Mouse (Mus musculus) kidney, postnatal 25 days (tissue): ENCODE measurements at regions not wholly inside any gene's neighbourhood (a gene's known extent, or its start where the extent isn't known, plus 50 kb on each side); places are given as distances from the start of the nearest gene placed in this dataset.

Experiments used
- DNase-seq, 2 experiments: peaks; one replicate each; pipeline ENCODE4 v3.0.0; 2021; ENCODE audit warnings: mixed read lengths in 2 of 2

DNA sequence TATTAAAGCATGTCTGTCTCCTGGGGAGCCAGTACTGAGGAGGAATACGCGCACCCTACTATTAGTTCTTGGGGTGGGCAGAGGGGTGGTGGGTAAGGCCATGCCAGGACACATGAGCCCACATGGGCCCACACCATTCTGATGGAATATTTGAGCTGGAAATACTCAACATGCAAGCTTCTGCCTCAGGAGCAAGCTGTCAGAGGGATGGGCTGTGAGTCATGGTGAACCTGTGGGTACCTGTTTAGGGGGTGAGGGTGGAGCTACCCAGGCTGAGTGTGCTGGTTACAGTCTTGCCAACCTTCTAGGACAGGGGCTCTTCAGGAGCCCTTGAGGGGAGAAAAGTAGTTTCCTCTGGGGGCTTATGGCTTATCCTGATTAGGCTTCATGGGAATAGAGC lies 264.9 kb downstream of the Bcl11a start:
- no peak for DNase-seq

DNA sequence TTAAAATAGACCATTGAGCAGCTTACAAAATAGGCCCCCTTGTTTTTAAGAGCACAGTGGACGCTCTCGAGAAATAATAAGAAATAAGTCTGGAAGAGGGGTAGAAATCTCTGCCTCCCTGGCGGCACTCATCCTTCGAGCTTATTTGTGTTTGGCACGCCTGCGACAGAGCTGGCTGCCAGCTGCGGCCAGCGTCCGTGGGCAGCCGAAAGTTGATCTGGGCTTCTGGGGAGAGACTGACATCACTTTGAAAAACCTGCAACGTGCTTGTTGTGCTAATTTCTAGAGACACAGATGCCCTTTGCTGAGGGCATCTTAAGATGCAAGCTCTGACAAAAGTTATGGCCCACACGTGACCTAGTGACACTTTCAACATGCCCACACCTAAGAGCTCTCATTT lies 269.4 kb downstream of the Bcl11a start:
- no peak for DNase-seq

DNA sequence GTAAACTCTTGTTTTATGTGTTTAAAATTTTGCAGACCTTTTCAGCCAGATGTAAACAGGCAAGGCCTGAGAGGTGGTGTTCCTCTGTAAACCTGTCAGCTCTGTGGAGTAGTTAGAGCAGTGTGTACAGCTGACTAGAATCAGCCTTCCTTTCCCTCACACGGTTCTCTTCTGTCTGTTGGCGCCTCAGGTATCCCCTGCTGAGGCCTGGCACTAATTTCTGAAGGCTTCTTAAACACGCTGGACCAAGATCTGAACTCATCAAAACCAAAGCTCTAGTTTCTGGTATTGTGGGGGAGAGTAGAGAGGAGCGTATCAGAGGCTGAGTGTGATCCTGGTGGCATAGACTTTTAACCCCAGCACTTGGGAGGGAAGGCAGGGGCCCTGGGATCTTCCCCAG lies 270.9 kb downstream of the Bcl11a start:
- no peak for DNase-seq

DNA sequence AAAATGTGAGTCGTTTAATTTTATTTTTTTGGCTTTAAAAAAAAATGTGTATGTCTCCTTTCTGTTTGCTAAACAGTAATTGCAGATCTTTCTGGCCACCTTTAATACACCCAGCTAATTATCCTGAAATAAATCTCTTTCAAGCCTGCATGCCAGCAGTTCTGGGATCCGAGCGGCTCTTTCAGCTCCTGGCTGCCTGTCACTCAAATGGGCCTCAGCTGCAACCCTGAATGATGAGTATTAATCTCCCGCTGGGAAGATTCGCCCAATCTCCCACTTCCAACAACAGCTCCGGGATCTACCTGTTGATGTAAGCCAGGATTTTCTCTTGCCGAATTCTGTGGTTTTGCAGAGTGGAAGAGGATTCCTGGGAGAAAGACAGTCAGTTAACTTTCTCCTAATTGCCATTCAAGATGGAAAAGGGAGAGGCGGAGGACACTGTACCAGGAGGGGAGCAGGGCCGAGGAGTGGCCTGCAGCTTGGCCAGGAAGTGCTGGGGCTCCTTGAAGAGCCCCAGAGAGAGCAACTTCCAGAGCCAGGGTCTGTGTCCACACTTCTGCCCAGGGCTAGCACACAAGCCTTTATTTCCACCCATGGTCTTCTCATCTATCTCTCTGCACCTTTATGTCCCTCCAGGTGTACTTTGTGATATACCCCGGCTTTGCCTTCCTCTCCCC lies 272.2 kb downstream of the Bcl11a start:
- no peak for DNase-seq

DNA sequence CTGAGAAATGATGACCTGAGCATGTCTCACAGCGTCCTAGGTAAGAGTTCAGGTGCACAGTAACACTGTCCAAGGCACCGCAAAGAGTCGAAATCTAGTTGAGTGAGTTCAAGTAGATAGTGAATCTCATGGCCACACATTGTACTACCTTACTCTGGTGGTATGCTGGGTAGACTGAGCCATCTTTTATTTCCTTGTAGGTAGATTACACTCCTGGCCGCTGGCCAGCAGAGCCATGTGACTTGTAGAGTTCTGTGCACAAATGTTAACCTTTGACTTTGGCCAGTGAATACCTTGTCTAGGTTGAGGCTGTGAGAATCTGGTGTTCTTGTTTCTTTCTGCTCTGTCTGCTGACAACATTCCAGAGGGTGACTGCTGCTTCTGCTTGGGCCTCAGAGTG lies 273.0 kb downstream of the Bcl11a start:
- peak; percentile 42 to 57 for DNase-seq

DNA sequence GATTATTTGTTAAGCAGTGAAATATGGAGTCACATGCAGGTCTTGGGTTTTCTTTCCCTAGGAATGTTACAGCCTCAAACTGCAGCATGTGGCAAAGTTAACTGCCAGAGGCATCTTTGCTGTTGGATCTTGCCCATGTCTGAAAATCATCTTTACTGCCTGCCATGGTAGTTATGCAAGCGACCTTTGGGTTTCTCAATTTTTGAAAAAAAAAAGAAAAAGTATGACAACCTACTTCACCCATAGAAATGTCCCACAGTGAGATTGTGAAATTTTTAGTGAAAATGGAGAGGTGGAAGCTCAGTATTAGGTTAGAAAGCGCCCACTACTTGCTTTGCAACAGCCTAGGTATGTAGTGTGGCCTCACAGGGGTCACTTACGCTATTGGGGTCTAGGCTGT lies 274.2 kb downstream of the Bcl11a start:
- DNase-seq: no peak

DNA sequence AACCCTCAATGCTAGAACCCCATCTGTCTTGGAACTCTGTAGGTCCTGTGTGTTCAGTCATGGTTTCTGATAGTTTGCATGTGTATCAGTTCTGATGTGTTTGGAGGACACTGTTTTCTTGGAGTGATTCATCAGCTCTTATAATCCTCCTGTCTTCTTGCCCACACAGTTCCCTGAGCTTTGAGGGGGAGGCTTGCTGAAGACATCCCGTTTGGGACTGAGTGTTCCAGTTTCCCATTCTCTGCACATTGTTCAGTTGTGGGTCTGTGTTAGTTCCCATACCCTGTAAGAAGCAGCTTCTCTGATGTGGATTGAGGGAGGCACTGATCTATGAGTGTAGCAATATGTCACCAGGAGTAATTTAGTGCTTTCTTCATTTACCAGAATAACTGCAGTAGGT lies 275.2 kb downstream of the Bcl11a start:
- DNase-seq: no peak

DNA sequence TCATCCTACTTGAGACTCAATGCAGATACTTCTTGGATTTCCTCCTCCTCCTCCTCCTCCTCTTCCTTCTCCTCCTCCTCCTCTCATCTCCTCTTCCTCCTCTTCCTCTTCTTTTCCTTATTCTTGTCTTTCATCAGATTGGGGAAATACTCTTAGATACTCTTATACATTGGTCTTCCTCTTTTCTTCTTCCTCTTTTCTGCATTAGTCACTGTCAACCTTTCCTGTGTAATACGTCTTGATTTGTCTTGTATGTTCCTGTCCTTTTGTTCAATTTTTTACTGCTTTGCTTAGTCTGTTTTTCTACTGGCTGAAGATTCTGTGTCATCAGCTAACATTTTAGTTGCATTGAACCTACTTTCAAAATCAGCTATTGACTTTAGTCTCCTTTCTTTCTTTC lies 279.5 kb downstream of the Bcl11a start:
- DNase-seq: no peak

DNA sequence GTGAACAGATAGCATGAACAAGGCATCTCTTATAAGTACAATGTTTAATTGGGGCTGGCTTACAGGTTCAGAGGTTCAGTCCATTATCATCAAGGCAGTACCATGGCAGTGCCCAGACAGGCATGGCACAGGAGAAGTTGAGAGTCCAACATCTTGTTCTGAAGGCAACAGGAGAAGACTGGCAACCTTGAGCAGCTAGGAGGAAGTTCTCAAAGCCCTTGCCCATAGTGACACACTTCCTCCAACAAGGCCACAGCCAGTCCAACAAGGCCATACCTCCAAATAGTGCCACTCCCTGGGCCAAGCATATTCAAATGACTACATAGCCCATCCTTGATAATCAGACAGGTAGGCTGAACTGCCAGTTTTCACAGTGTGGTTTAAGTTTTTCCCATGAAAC lies 281.2 kb downstream of the Bcl11a start:
- no peak for DNase-seq

DNA sequence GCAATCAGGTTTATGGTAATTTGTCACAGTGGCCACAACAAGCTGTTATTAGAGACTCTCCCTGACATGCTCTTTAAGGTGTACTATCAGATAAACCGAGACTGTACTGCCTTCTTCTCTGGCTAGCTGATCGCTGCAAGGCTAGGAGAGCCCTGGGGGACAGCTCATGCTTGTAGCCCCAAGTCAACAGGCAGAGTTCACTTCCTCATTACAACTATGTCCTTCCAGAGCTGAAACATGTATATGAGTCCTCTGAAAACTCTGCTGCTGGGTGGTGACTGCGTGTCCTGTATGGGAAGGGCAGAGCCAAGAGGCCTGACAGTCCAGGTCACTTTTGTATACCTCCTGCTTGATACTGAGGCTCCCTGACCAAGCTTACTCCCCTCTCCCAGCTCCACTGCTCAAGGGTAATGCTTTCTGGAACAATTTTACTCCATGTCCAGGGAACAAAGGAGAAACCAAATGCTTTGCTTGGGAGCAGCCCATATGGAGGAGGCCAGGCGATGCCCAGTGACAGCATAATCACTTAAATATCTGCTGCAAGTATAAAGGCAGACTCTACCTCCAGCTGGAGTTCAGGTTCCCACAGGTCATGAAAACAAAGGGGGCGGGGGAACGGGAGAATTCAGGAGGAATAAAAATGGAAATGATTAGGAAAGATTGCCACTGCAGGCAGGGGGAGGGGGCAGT lies 284.3 kb downstream of the Bcl11a start:
- no peak for DNase-seq

DNA sequence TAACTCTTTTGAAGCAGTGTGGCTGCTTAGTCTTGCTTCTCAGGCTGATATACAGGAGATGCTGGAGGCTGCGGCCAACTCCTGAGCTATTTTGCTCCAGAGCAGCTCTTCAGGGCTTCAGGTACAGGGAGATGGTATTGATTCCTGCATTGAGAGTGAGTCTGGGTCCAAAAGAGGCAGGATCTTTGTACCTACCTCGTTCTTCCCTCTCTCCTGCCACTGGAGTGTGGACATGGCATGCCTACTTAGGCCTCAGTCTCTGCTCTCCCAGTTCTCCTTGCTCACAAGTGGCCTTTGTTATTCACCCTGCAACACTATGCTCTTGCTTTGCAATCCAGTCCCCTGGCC lies 284.8 kb downstream of the Bcl11a start:
- DNase-seq: no peak

DNA sequence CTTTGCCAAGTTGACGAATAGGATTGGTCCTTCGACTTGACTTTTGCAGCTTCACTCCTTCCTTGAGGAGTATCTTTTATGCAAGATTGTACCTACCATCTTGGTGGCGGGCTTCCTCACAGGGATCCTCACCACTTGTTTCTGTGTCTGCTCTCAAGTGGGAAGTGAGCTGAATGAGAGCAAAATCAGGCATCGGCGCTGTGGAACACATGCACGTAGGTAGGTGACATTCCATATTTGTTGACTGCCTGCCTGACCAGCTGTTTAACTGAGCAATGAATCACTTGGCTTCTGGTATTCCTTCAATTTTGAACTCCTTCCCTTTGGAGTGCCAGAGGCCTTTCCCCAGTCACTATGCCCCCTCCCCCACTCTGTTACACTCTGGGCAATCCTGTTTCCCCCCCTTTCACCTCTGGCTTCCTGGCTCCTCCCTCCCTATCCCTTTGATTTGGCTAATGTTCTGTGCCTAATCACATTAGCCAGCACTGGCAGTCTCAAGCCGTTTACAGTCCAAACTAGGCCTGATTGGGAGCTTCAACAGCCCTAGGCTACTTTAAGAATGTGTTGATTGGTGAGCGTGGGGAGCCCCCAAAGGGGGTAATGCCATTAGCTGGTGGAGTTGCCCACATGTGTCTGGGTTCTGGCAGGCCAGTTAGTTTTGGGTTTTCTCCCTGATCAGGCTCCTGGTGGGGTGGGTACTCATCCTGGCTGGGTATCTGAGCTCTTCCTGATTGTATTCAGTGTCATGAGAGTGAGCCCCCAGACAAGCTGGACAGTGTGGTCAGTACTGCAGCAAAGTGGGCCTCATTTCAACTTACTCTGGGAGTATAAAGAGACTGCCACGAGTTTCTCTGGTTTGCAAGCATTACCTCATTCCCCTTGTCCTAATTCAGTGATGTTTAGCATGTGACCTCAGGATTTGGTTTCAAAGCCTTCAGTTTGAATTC lies 285.8 kb downstream of the Bcl11a start:
- DNase-seq: peak in 1 of 2 experiments; percentile 38

DNA sequence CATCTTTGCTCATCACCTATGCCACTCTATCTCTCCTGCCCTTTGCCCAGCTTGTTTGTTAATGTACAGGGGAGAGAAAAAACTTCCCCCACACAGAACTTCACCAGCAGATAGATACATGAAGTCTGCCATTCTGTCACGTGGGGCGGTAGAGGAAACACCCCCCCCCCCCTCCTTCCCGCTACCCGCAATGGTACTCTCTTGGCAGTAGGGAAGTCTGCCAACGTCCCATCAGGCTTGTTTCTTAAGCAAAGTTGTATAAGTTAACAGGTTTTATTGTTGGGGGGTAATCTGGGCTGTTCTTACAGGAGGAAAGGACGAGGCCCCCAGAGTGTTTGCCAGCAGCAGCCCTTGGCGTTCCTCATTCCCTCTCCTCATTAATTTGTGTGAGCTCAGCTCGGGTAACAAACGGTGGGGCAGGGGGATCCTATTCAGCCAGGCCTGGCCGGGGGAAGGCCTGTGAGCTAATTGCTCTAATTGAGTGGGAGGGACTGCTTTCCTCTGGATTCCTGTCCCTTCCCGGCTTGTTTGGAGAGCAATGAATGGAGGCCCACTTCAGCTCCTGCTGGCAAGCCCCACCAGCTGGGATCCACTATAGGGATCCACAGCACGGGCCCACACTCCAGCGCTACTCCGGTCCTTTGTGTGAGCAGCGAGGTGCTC lies 292.5 kb downstream of the Bcl11a start:
- DNase-seq: no peak

DNA sequence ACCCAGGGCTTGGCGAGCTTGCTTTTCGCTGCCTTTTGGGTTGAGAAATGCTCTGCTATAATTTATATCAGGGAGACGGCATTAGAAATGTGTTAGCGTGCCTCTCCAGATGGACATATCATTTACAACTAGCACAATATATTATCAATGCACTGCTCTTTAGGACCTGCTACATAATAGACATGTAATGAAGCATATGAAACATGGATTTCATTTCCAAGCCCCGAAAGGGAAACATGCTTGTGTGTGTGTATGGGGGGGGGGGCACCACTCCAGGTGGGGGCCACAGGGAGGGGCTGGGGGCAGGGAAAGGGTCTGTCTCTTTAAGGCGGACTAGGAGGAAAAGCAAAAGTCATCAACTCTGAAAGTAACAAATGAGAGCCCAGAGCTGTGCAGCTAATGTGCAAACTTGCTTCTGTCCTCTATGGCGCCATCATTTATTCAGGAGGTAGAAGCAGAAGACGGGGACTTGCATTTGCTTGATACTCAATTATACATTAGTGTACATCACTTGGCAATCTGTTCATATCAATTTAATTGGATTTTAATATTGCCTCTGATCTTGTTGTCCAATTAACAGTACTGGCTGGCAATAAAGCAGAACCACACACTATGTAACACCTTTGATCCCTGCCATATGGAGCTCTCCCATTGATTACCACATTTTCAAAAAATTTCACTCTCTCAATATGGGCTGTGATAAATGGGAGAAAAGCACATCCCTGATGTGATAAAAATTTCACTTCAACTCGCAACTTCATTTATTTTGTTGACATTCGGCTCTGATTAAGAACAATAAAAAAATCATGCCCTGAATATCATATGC lies 293.2 kb downstream of the Bcl11a start:
- no peak for DNase-seq

DNA sequence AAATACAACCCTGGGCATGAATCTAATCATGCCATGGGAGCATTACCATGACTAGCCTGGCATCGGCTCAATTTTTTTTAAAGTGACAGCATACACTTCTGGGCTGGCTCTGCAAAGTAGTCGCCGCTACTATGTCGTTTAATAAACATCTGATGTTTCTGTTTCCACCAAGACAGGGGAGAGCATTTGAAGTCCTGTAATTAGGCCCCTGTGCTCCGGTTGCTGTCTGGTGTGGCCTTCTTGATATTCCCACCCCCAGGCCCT lies 293.8 kb downstream of the Bcl11a start:
- DNase-seq: no peak

DNA sequence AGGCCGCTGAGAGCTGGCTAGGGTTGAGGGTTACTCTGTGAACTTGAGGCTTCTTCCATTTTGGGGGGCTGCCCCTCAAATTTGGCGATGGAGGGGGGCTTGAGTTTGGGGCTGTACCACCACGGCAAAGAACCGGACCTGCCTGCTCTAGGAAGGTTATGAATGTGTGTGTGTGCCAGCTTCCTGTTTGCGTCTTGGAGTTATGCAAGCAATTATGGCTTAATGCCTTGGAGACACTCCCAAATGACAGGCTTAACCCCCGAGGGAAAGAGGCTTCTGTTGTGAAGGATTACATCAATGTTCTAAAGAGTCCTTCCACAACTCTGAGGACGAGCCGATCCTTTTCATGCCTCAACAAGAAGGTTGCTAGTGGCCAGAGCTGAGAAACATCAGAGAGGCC lies 294.1 kb downstream of the Bcl11a start:
- no peak for DNase-seq

DNA sequence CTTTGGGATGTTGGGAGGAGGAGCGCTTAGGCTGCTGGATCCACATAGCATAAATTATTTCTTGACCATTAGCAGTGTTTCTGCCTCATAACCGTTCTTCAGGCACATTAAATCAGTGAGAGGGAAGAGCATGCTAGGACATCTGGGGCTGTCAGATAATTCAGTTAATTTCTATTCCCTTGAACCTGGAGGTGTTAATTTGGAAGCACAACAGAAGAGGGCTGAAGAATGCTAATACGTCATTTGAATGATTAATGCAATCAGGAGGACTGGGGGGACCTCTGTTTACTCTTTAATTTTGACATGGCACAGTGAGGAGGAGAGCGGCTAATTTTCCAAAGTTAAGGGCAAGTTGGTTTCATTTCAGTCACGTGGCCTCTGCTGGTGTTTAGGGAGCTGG lies 294.8 kb downstream of the Bcl11a start:
- no peak for DNase-seq

DNA sequence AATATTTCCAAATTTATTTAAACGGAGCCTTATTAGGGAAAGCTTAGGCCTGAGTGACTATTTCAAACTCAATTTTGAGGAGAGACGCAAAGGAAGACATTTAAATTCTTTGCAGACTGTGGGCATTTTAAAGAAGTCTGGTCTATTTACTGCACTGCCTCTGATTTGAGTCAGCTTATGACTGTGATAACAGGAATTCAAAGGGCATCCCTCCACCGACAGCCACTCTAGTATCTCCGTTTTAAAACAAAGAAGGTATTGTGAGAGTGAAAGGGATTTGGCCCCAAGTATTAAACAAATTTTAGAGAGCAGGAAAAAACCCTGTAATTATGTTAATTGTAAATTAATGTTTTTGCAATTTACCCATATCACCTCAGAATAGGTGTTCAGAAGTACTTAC lies 295.4 kb downstream of the Bcl11a start:
- no peak for DNase-seq

DNA sequence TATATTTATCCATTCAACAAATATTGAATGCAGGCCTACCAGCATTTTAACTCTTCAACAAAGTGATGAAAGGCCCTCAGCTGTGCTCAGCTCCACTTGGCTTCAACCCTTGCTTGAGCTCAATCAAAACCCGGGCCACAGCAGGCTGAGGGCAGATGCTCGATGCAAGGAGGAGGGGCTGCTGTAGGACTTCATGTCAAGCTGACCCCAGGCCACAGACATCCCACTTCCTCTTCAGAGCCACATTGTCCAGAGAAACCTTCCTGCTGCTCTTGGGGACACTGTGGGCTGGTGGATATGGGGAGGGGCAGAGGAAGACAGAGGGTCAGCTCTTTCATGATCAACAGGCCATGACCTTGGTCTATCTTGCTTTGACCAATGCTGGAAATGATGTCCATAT lies 299.7 kb downstream of the Bcl11a start:
- no peak for DNase-seq

DNA sequence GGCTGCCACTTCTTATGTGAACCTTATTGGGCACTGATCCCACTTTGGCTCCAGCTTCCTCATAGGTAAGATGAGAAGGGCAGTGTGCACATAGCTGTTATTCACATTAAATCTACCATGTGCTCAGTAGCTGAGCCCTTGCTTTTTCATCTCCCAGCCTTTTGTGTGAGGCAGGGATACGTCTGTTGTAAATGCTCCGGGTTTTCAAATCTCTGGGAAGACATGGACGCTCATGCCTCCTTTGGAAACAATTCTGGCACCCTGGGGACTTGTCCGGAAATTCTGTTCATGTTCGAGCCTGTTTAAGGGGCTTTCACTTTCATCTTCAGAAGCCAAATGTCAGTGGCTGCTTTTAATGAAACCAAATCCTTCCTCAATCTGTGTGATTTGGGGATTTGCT lies 312.7 kb downstream of the Bcl11a start:
- DNase-seq: no peak

DNA sequence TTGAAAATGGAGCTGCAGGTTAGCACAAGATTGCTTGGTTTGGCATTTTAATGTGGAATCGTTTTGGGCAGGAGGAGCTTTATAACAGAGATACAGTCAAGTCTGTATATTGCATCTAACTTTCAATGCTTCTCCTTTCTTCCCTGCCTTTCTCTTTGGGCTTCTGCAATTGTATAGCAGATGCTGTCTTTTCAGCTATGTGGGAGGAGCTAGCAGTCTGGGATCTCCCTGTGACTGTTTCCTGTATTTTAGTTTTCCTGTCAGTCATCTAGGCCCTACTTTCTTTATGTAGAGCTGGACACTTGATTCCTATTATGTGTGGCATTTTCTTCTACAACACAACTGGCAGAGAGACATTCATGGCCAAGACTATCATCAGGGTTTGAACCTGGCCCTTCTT lies 313.5 kb downstream of the Bcl11a start:
- no peak for DNase-seq

DNA sequence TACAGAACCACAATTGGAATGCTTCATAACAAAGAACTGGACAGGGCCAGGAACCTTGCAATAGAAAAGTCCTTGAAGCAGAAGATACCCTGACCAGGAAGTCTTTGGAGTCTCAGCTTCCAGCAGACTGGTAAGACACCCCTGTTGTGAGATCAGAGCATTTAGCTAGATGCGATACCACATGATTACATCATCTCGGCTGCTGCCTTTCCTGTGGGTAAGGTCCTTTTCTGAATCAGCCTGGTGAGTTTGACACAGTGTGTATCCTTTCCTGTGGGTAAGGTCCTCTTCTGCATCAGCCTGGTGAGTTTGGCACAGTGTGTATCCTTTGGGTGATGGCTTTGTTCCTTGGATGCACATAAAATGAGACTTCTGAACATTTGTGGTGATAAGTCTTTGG lies 317.6 kb downstream of the Bcl11a start:
- DNase-seq: no peak

DNA sequence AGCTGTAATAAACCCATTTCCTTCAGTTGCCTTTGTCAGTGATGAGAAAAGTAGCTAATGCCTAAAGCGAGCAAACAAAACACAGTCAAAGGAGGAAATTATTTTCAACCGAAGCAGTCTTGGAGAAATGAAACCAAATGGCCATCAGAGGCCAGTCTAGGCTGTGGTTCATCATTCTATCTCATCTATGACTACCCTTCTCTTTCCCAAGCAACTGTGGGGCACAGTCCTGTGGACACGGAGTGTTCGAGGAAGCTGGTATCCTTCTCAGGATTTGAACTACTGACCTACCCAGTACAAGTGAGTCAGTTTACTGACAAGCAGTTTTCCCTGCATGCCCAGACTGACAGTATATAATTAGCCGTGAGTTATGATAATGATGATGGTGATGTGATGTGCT lies 319.1 kb downstream of the Bcl11a start:
- no peak for DNase-seq
